Mouse (Mus musculus) heart, embryonic 10.5 days (tissue): Measurements from ENCODE around the gene Pdxdc1. TPM values are rescaled to one million over a fixed set of nuclear protein-coding genes. Genes with fewer than 3 reads are reported as not detected.
"Not testable (repeated sequence)": the region's sequence is repeated elsewhere in the genome, so short reads cannot be mapped to it uniquely, and the experiment has no call there.

Experiments
- DNase-seq: peaks from one replicate; pipeline ENCODE4 v3.0.0-alpha.2; 2017; ENCODE audit warnings: low spot score
- H3K27ac ChIP-seq: fragments of 300-500 bp; sonication (generic); 2 replicates; pipeline ENCODE4 v1.5.1; 2016; ENCODE audit warnings: mild to moderate bottlenecking
- H3K27me3 ChIP-seq: fragments of 300-500 bp; sonication (generic); 2 replicates; pipeline ENCODE4 v1.6.1; 2016; ENCODE audit warnings: mild to moderate bottlenecking; ENCODE audit not compliant: poor library complexity, insufficient read depth, severe bottlenecking
- H3K36me3 ChIP-seq: fragments of 300-500 bp; sonication (generic); 2 replicates; pipeline ENCODE4 v1.6.1; 2016; ENCODE audit warnings: mild to moderate bottlenecking, moderate library complexity
- H3K4me1 ChIP-seq: fragments of 300-500 bp; sonication (generic); 2 replicates; pipeline ENCODE4 v1.6.1; 2016; ENCODE audit warnings: mild to moderate bottlenecking
- H3K4me3 ChIP-seq: fragments of 300-500 bp; sonication (generic); 2 replicates; pipeline ENCODE4 v1.5.1; 2016; ENCODE audit warnings: mild to moderate bottlenecking, moderate library complexity
- H3K9me3 ChIP-seq: fragments of 300-500 bp; sonication (generic); 2 replicates; pipeline ENCODE4 v1.6.1; 2016; ENCODE audit warnings: mild to moderate bottlenecking, moderate library complexity
- WGBS: fragments of 180-500 bp; shearing (Covaris S2); methylation state at CpG from one replicate; pipeline ENCODE4 v1.1.7; 2016; 5-methylcytosine and 5-hydroxymethylcytosine counted together
- polyA plus RNA-seq: library from polyadenylated mRNA; unstranded; fragments of >200 nt; fragmentation: Nextera tagmentation; extraction: Ambion mirVana; gene quantifications from 2 replicates; pipeline ENCODE4 v1.2.1, GENCODE M21; 2016

Pdxdc1 gene
- polyA plus RNA-seq, 1 experiment from 2014 or later = 79.4 TPM

DNA sequence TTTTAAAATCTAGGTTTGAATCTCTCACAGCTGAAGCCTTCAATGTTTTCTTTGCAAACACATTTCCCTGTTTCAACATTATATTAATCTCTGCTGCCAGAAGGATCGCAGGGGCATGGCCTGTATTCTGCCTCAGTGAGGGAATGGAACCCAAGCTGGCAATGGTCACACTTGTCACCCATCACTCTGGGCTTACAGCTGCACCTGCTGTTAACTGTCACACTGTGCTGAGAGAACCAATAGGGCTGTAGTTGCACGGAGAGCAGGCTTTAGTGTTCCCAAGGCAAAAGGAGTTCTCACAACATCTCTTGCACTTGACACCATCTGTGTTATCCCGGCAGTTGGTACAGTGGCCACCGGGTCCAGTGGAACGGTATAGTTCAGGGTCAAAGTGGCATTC, 17.2 kb upstream of the Pdxdc1 start:
- WGBS = 91% methylated on average over 5 of the region's 5 CpGs
- Histone ChIP-seq H3K9me3 (0 out of 2 replicates have a peak, but pooled peaks cover 3% of the 10 kb centered on the region), H3K4me1 (no peaks in the 10 kb centered on the region), H3K4me3 (no peak overlapping the region), H3K36me3 (no peaks in the 10 kb centered on the region), H3K27me3 (no peaks in the 10 kb centered on the region), H3K27ac (no peak overlapping the region)
- no peak for DNase-seq

DNA sequence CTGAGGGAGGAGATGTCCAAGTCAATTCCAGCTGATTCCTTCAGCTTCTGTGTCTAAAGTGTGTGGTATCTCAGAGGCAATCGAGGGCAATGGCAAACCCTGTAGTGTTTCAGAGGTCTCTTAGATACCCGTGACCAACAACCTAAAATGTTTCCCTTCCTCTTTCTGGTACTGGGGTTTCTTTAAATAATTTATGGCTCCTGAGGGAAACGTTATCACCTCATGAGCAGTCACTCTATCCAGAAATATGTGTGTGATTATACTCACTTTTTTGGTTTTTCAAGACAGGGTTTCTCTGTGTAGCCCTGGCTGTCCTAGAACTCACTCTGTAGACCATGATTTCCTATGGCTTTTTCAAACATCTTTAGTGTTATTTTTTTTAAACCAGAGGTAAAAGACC, 4.4 kb upstream of the Pdxdc1 start:
- Histone ChIP-seq H3K9me3 (no peaks in the 10 kb centered on the region), H3K36me3 (no peaks in the 10 kb centered on the region), H3K27ac (no peak overlapping the region), H3K4me3 (no peak overlapping the region), H3K4me1 (no peaks in the 10 kb centered on the region), H3K27me3 (no peaks in the 10 kb centered on the region)
- no peak for DNase-seq
- WGBS = 81% methylated on average over 3 of the region's 3 CpGs

DNA sequence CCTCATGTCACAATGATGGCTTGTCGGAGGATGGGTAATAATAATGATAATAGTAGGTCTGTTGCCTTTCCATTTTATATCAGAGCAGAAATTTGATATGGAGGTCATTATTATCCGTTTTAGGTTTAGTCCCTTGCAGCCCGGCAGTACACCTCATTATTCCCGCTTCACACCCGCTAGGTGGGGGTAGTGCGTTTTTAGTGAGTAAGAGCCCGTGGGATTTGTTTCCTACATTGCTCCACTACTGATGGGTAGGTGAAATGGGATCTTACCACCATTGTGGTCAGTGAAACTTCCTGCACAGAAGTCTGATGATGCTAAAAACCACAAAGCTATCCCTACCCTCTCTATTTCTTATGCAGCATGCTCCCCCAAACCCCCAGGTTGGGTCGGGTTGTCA, 557 bp upstream of the Pdxdc1 start:
- H3K27ac ChIP-seq = peak overlapping the region; percentile 92
- DNase-seq = peak; percentile 93
- no peaks in the 10 kb centered on the region for H3K27me3 ChIP-seq
- peaks cover 9% of the 10 kb centered on the region for H3K4me1 ChIP-seq
- H3K4me3 ChIP-seq = peak overlapping the region; percentile 93
- H3K36me3 ChIP-seq = no peaks in the 10 kb centered on the region
- 8% methylated on average over 8 of the region's 8 CpGs for WGBS
- H3K9me3 ChIP-seq = no peaks in the 10 kb centered on the region

GRCm38 (mm10) chr16:13902397-13902831, 517 bp downstream of the Pdxdc1 start:
- no peaks in the 10 kb centered on the region for H3K36me3 ChIP-seq
- peaks cover 9% of the 10 kb centered on the region for H3K4me1 ChIP-seq
- peak overlapping the region; percentile 92 for H3K27ac ChIP-seq
- WGBS = under 1% methylated on average over 30 of the region's 30 CpGs
- H3K4me3 ChIP-seq = peak overlapping the region; percentile 93
- H3K27me3 ChIP-seq = no peaks in the 10 kb centered on the region
- peak; percentile 80 for DNase-seq
- H3K9me3 ChIP-seq = no peaks in the 10 kb centered on the region

DNA sequence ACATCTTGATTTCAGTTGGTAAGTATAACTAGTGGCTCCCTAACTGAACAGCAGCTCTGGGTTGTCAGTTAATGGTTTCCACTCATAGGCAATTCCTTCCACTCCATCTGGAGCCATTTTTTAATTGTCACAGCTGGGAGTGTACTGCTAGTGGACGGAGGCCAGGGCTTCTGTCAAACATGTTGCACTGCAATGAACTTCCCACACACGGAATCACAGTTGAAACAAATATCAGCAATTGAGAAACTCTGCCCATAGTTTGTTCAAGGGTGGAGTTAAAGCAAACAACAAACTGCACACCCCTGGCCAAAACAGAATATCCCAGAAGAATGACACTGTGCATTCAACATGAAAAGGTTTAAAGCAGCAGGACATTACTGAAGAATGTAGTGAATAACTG, 4.0 kb downstream of the Pdxdc1 start:
- WGBS = 81% methylated on average over 2 of the region's 2 CpGs
- Histone ChIP-seq H3K27ac (no peak overlapping the region), H3K9me3 (no peaks in the 10 kb centered on the region), H3K4me3 (no peak overlapping the region), H3K27me3 (no peaks in the 10 kb centered on the region), H3K36me3 (no peaks in the 10 kb centered on the region), H3K4me1 (peaks cover 9% of the 10 kb centered on the region)
- DNase-seq = no peak

DNA sequence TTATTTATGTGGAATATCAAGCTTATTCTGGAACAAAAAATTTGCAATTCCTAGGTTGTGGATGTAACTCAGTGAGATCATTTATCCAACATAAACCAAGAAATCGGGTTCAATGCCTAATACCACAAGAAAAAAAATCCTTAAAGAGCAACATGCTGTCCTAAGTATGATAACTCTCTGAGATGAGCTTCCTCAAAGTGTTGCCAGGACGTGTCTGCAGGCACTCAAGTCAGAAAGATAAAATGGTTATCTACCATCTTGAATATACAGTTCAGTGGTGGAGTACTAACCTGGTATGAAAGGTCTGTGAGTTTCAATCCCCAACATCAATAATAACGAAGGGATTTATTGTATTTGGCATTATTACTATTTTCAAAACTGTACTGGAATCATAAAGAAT, 6.6 kb downstream of the Pdxdc1 start:
- Histone ChIP-seq H3K4me1 (0 out of 2 replicates have a peak, but pooled peaks cover 1% of the 10 kb centered on the region), H3K27me3 (no peaks in the 10 kb centered on the region), H3K4me3 (no peak overlapping the region), H3K9me3 (no peaks in the 10 kb centered on the region), H3K27ac (no peak overlapping the region), H3K36me3 (no peaks in the 10 kb centered on the region)
- WGBS = 73% methylated on average over 3 of the region's 3 CpGs
- DNase-seq = no peak

DNA sequence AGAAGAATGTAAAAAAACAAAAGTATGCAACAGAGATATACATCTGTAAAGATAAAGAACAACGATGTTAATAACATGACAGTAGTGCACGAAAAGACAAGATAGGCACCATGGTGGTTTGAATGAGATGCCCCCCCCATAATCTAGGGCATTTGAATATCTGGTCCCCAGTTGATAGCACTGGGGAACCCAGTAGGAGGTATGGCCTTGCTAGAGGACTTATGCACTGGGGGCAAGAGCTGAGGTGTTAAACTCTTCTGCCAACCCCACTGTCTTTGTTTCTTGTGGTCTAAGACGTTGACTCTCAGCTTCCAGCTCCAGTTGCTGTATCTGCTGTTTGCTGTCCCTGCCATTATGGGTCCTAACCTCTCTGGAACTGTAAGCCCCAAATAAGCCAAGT, 7.2 kb downstream of the Pdxdc1 start:
- H3K27me3 ChIP-seq = no peaks in the 10 kb centered on the region
- no peak overlapping the region for H3K4me3 ChIP-seq
- WGBS = 80% methylated on average over 3 of the region's 3 CpGs
- H3K36me3 ChIP-seq = no peaks in the 10 kb centered on the region
- no peaks in the 10 kb centered on the region for H3K9me3 ChIP-seq
- DNase-seq = no peak
- no peak overlapping the region for H3K27ac ChIP-seq
- no peaks in the 10 kb centered on the region for H3K4me1 ChIP-seq

- no peaks in the 10 kb centered on the region for H3K4me1 ChIP-seq
- no peaks in the 10 kb centered on the region for H3K27me3 ChIP-seq
- no peaks in the 10 kb centered on the region for H3K36me3 ChIP-seq
- no peak overlapping the region for H3K27ac ChIP-seq
- H3K9me3 ChIP-seq = no peaks in the 10 kb centered on the region
- no peak for DNase-seq
- WGBS = 82% methylated on average over 2 of the region's 2 CpGs
- no peak overlapping the region for H3K4me3 ChIP-seq
Measured at GRCm38 (mm10) chr16:13894097-13894496, 8.8 kb downstream of the Pdxdc1 start.

DNA sequence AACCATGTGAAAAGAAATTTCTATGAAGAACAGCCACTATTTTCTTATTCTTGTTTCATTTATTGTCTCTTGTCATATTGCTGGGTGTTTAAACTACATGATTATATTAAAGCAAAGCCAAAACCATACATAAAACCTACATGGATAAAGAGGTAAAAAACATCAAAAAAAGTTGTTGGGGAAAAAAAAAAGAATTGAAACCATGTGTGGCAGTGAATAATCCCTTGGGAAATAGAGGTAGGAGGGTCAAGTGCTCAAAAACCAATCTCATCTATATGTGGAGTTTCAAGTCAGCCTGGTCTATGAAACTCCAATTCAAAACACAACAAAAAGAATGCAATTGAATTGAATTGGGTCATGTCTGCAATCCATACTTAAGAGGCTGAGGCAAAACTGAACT, 10.1 kb downstream of the Pdxdc1 start:
- Histone ChIP-seq H3K9me3 (no peaks in the 10 kb centered on the region), H3K4me1 (no peaks in the 10 kb centered on the region), H3K36me3 (no peaks in the 10 kb centered on the region), H3K27ac (no peak overlapping the region), H3K4me3 (no peak overlapping the region), H3K27me3 (no peaks in the 10 kb centered on the region)
- DNase-seq = no peak

DNA sequence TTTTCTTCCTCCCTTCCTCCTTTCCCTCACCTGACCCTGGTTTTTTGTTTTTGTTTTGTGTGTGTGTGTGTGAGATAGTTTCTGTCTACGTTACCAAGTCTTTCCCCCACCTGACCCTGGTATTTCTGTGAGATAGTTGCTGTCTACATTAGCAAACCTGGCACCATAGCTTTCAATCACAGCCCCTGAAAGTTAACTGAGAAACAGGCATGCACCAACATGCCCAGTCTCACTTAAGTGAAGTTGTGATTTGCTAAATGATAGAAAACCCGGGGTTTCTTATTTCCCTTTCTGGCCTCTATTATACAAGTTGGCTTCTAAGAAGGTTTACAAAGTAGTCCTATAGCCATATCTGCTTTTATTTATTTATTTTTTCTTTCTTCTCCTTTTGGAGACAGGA, 12.5 kb downstream of the Pdxdc1 start:
- DNase-seq = no peak
- Histone ChIP-seq H3K27ac (no peak overlapping the region), H3K4me3 (no peak overlapping the region), H3K27me3 (no peaks in the 10 kb centered on the region), H3K9me3 (no peaks in the 10 kb centered on the region), H3K36me3 (no peaks in the 10 kb centered on the region), H3K4me1 (no peaks in the 10 kb centered on the region)
- 76% methylated on average over 2 of the region's 2 CpGs for WGBS

DNA sequence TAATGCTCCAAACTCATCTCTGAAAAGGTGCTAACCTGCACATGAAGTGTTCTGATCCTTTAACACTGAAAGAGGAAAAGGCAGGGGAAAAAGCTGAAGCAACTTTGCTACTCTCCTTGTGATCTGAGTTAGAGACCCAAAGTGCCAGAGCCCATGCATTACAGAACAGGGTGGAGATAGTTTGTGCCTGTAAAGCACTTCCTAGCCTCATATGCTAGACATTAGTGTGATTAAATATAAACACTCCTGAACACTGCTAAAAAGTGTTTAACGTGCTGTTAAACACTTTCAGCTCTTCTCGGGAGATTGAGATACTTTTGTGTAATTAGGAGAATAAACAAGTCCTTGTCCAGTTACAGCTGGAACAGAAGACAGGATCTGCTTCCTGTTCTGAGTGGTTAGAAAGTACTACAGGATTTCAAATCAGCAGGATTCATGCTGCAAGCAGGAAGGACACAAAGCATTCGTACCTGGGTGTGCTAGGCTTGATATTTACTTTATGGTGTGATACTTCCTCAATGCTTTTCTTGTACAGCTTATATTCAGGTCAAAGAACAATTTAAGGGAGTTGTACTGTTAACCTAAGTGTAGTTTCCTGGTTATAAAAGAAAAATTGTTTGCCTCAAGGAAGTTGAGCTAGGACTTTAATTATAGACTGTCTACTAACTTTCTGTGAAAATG, 19.7 kb downstream of the Pdxdc1 start:
- Histone ChIP-seq H3K9me3 (no peaks in the 10 kb centered on the region), H3K27me3 (no peaks in the 10 kb centered on the region), H3K4me3 (no peak overlapping the region), H3K4me1 (no peaks in the 10 kb centered on the region), H3K36me3 (peaks cover 13% of the 10 kb centered on the region; the same call in 1 of the 2 replicates), H3K27ac (no peak overlapping the region)
- DNase-seq = no peak
- WGBS = 47% methylated on average over 3 of the region's 3 CpGs

DNA sequence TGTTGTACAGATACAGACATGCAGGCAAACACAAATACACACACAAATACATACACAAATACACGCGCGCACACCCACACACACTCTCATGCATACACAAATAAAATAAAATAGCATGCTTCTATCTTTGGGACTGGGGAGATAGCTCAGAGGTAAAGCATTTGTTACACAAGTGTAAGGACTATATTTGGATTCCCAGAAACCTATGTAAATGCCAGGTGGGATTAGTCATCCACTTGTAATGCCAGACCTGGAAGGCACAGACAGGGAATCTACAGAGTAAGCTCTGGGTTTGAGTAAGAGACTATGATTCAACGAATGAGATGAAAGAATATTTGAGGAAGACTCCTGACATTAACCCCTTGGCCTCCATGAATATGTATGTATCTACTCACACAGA, 27.4 kb downstream of the Pdxdc1 start:
- DNase-seq = no peak
- WGBS = 87% methylated on average over 4 of the region's 4 CpGs
- Histone ChIP-seq H3K9me3 (no peaks in the 10 kb centered on the region), H3K27ac (no peak overlapping the region), H3K4me3 (no peak overlapping the region), H3K27me3 (no peaks in the 10 kb centered on the region), H3K36me3 (peaks cover 48% of the 10 kb centered on the region), H3K4me1 (no peaks in the 10 kb centered on the region)

DNA sequence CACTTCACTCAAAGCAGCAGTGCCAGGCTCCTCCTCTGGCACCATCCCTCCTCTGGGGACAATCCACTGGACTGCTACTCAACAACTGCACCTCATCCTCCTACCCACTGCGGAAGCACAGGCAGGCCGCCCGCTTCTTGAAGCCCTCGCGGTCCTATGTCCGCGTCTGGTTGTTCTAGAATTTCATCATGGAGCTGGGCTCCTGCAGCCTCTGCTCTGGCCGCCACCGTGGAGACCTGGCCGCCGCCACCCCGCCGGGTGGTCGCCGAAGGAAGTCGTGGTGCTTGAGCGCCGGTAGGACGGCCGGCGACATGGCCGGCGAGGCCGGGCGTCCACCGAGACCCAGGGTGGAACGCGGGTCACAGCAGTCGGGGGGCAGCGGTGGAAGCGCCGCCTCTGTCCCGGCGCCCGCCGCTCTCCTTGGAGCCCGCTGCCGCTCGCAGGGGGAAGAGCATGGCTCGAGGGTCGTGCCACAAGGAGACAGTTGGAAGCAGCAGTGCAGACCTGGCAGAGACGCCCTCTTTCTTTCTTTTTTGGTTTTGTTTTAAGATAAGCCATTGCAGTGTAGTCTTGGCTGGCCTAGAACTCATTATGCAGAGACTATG, 34.9 kb downstream of the Pdxdc1 start:
- H3K27ac ChIP-seq = peak overlapping the region; percentile 83

DNA sequence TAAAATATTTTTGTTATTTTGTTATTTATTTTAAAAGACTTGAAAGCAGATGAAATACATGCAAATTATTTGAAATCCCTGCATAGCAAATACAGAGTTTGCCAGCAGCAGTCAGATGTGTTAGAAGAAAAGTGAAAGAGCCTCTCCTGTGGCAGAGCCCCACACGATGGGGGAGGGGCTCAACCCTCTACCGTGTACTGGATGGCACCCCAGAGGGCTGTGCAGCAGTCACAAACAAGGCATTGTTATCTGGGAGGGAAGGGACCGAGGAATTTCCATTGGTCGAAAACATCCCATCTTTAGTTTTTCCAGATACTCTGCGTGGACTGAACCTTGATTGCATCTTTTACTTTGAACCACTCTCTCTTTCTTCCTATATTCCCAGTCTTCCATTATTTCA, 35.5 kb downstream of the Pdxdc1 start:
- not testable (repeated sequence) for H3K4me3 ChIP-seq, H3K4me1 ChIP-seq, H3K27ac ChIP-seq, H3K27me3 ChIP-seq, DNase-seq, H3K9me3 ChIP-seq
- 19% methylated on average over 5 of the region's 5 CpGs for WGBS
- peaks cover 28% of the 10 kb centered on the region for H3K36me3 ChIP-seq

More for the DNA sequence above, 34.9 kb downstream of the Pdxdc1 start:
- Histone ChIP-seq H3K9me3 (no peaks in the 10 kb centered on the region), H3K4me3 (peak overlapping the region; percentile 57), H3K27me3 (no peaks in the 10 kb centered on the region), H3K36me3 (peaks cover 26% of the 10 kb centered on the region), H3K4me1 (peaks cover 8% of the 10 kb centered on the region)
- DNase-seq = peak; percentile 79
- WGBS = 9% methylated on average over 42 of the region's 42 CpGs
